In genomic region chr11:6625478-6626387, GRCm38 (mm10) we compare ENCODE assay signal across 8 mouse cellular contexts. TPM values are rescaled to one million over a fixed set of nuclear protein-coding genes. Genes with fewer than 3 reads are reported as not detected.
DNase-seq lines count a peak whose midpoint lies in the region; ATAC-seq lines count a peak whose summit lies in the region.

Gene Tbrg4, minus strand, starts transcription at chr11:6626067.

- peak; percentile 96 for DNase-seq in Muller cell, postnatal 12 days (ENCODE audit: inconsistent ontology term)
- peak; percentile 94 for DNase-seq in cerebellum, adult 9-11 months
- DNase-seq in frontal cortex, adult 2 months (ENCODE audit: extremely low spot score in 1 of 2, low spot score in 1 of 2): peak; percentile 86 to 90
- peak; percentile 98 for DNase-seq in hindbrain, embryonic 11.5 days (ENCODE audit: low spot score)
- DNase-seq in layer of hippocampus, postnatal 10 days (ENCODE audit: low spot score in 2 of 2): peak; percentile 88 to 94
- DNase-seq in lung, postnatal 10 days: peak; percentile 94
- DNase-seq in ovary, postnatal 36 days (ENCODE audit: low spot score): peak; percentile 92
- DNase-seq in thymus, postnatal 25 days: peak; percentile 91

- H3K4me2 ChIP-seq in hindbrain, embryonic 11.5 days (replicated peaks; ENCODE audit: low read depth, low read length): peak within 1 kb of the TSS; percentile 69

- H3K9ac ChIP-seq in hindbrain, embryonic 11.5 days (ENCODE audit: low read depth, low read length): peak within 1 kb of the TSS; percentile 87

- H3K27me3 ChIP-seq in hindbrain, embryonic 11.5 days (ENCODE audit: control insufficient read depth, insufficient read depth, low read length): no peaks in the 10 kb centered on the region

- no peaks in the 10 kb centered on the region for H3K9me3 ChIP-seq in hindbrain, embryonic 11.5 days (ENCODE audit: control insufficient read depth, low read length)

- H3K36me3 ChIP-seq in hindbrain, embryonic 11.5 days (ENCODE audit: control insufficient read depth, insufficient read depth, low read length): 0 out of 2 replicates have a peak, but pooled peaks cover 4% of the 10 kb centered on the region

- peak; percentile 96 for ATAC-seq in hindbrain, embryonic 11.5 days (ENCODE audit: low FRiP score)

- H3K27ac ChIP-seq in hindbrain, embryonic 11.5 days (ENCODE audit: low read depth, low read length): peak within 1 kb of the TSS; percentile 72

- H3K4me1 ChIP-seq in hindbrain, embryonic 11.5 days (replicated peaks; ENCODE audit: control insufficient read depth, insufficient read depth, low read length): no peaks in the 10 kb centered on the region; the same call in 1 of the 2 replicates

- WGBS in hindbrain, embryonic 11.5 days: under 1% methylated on average over 66 of the region's 66 CpGs

- H3K4me3 ChIP-seq in hindbrain, embryonic 11.5 days (ENCODE audit: low read depth, low read length): peak within 1 kb of the TSS; percentile 74

RNA-seq across cellular contexts. Expression of gene Tbrg4, which starts in this region (rescaled TPM):
- polyA plus RNA-seq in frontal cortex, adult 2 months (2012; rRNA removed): 59.8 and 64.9 TPM in 2 replicates
- polyA plus RNA-seq in hindbrain, embryonic 11.5 days (2014; fragmentation: Nextera tagmentation; extraction: Ambion mirVana): 31.8 and 34.6 TPM in 2 replicates
- 10 to 100 TPM; 52.8 to 53.3 TPM for total RNA-seq in layer of hippocampus, postnatal 10 days (2021)

Comparison
In these comparisons a context has a peak if more than half of its experiments do, and no peak if none do; other contexts are left out.
1. Peak in every context shown above with its lines: DNase-seq, ATAC-seq, H3K4me3 ChIP-seq and H3K27ac ChIP-seq.